Mouse (Mus musculus) gastrocnemius, postnatal 10 days (tissue): ENCODE results near the gene Nppa. TPM values are rescaled to one million over a fixed set of nuclear protein-coding genes. Genes with fewer than 3 reads are reported as not detected.

Source experiments
- DNase-seq: peaks from one replicate; pipeline ENCODE4 v3.0.0; 2021; ENCODE audit warnings: mixed read lengths
- long read RNA-seq, 2 experiments: library from polyadenylated mRNA; stranded (forward); transcript quantifications; one replicate each; pipeline ENCODE4 v2.0.0; 2021
- total RNA-seq, 2 experiments: library from RNA; stranded (reverse); gene quantifications; 2 replicates each; pipeline ENCODE4 v1.2.3; 2021

Nppa gene
- not detected for total RNA-seq
- long read RNA-seq, experiment 1, result 0 reads
- long read RNA-seq, experiment 2, result 0 reads

DNA sequence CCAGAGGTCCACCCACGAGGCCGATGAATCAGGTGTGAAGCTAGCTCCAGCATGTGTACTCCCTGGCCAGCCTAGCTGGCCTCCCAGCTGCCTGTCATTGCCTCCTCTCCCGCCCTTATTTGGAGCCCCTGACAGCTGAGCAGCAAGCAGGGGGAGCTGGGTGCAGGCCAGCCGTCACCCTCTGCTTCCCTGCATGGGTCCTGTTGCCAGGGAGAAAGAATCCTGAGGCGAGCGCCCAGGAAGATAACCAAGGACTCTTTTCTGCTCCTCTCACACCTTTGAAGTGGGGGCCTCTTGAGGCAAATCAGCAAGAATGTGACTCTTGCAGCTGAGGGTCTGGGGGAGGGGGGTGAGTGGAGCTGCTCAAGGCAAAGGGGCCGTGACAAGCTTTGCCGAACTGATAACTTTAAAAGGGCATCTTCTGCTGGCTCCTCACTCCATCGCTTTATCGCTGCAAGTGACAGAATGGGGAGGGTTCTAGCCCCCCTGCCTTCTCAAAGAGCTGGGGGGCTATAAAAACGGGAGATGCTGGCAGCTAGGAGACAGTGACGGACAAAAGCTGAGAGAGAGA is at the start of gene Nppa:
Gene Nppa, plus strand, starts transcription at position 521 of the 571 bp plus-strand sequence.
- DNase-seq, result no peak

GRCm38 (mm10) chr4:147953590-147953989 is 46.9 kb upstream of the Nppa start:
- no peak for DNase-seq

DNA sequence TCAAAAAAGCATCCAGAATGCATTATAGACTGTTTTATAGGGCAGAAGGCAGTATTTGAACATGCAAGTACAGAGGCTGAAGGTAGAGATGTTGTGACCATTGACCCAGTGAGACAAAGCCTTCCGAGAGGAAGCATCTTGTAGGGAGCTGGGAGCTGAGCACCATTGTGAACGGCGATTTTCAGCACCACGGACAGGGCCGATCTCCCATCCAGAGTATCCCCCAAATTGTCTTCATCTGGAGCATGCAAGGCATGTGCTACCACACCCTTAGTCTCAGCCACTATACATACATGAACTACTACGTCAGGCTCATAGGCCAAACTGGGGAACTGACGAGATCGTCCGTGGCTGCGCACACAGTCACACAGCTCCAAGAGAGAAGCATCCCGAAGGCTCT is 43.4 kb upstream of the Nppa start:
- DNase-seq, result no peak

GRCm38 (mm10) chr4:147959881-147960831 is 40.4 kb upstream of the Nppa start:
- peak; percentile 67 for DNase-seq

- no peak for DNase-seq
Observed at GRCm38 (mm10) chr4:147962781-147963180, 37.7 kb upstream of the Nppa start.

DNA sequence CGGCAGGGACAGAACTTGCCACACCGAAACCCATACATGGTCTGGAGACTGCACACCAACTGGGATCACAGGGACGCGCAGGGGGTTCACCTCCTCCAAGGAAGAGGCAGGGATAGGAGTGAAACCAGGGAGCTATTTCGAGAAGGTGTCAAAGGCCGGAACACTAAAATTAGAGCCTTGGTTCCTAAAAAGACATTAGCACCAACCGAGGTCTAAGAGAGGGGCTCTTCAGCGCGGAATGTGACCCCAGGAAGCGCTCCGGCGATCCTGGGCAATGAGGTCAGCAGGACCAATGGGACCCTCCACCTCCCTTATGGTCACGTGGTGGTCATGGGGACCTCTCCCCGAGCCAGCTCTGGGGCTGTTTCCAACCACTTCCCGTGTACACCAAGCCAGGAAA is 36.9 kb upstream of the Nppa start:
- DNase-seq, result no peak

DNA sequence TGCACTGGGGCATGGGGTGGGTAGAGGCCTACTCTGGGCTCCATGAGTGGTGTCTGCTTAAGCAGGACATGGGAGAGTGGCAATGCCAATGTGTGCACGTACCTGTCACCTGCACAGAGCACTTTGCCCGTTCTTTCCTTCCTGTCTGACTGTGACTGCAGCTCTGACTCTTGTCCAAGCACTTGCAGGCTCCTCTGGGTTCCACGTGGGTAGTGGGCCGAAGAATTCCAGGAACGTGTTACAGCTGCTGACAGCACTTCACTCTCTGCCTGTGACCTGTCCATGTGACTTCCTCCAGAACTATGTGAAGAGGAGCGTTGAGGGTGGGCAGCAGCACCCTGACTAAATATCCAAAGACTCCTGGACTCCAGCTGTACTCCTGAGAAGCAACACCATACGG is 34.8 kb upstream of the Nppa start:
- DNase-seq, result no peak

- no peak for DNase-seq
Observed at GRCm38 (mm10) chr4:147968816-147969215, 31.7 kb upstream of the Nppa start.

DNA sequence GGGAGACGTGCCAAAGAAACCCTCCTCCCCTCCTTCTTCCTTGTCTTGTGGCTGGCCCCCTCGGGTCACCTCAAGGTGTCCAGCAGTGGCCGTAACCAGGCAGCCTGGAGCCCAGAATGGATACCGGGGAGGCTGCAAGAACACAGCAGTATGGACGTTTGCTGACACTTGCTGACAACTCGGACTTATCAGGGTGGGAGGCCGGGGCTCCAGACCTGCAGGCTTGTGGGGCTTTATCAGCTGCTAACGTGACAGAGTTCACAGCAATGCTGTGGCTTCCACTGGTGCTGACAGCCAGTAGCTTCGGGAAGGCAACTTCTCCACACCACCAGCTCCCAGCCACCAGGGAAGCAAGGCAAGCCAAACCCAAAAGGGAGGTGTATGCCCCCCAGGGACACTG is 31.2 kb upstream of the Nppa start:
- DNase-seq, result no peak

DNA sequence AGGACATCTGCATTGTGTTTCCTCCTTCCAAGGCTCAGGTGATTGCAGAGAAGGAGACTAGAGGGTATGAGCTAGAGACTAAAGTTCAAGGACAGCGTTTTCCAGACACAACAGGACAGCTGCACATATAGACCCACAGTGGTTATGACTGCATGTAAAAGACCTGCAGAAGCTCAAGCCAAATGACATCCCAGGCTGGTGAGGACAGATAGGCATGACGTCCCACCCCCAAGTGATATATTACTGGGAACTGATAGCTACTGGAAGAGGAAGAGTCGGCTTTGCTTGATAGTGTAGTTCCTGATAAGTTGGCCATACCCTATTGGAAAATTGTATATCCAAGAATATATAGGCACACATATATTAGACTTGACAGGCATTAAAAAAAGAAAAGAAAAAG is 24.3 kb upstream of the Nppa start:
- no peak for DNase-seq

DNA sequence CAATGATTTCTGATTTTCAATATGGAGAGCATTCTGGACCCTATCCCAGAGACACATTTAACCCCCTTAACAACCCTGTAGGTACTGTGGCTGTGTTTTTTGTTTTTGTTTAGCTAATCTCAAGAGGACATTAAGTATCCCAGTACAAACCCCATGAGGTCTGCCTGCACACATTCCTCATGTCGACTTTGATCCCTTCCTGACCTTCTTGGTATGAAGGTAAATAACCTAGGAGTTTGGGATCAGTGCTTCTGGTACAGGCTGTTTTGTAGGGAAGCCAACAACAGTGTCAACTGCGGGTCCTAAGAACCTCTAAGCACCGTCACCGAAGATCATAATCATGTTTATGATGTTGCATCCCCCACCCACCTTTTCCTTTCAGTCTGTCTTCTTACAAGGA is 22.8 kb upstream of the Nppa start:
- DNase-seq, result no peak

DNA sequence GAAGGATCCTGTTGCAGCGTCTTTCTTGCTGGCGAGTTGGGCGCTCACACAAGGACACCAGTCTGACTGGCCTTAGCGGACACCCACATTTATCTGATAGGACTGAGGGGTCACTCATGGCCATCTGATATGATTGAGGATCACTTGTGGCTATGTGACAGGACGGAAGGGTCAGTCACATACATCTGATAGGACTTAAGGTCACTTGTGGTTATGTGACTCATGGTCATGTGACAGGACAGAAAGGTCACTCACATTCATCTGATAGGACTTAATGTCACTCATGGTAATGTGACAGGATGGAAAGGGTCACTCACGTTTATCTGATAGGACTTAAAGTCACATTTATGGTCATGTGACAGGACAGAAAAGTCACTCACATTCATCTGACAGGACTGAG is 22.1 kb upstream of the Nppa start:
- no peak for DNase-seq

GRCm38 (mm10) chr4:147979441-147979860 is 21.1 kb upstream of the Nppa start:
- no peak for DNase-seq

- peak; percentile 41 for DNase-seq
Observed at GRCm38 (mm10) chr4:147985205-147986132, 15.1 kb upstream of the Nppa start, which contains the start of gene Nppb. Gene Nppb, plus strand, starts transcription at chr4:147985788.

DNA sequence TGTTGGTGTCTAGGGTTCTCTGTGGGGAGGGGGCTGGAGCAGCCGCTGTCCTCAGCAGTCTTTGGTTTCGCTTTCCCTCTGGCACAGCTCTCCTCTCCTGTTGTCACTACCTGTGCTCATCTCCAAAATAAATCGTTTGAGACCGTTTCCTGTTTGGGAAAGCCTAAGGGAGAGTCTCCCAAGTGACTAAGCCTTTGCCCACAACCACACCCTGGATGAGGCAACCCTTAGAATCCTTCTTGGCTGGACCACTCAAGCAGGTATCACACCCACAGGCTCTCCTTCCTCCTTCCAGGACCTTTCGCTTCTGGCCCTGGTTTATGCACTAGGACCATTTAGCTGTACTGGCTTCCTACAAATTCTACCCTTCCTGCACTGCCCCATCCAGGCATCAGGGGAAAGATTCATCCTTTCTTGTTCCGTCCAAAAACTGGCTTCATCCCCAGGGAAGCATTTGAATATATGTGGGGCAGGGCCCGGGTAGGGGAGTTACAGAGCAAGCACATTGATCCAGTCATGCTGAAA is 6.9 kb upstream of the Nppa start:
- DNase-seq, result no peak

- no peak for DNase-seq
Observed at GRCm38 (mm10) chr4:147995311-147995710, 5.2 kb upstream of the Nppa start.

GRCm38 (mm10) chr4:148001013-148001789 is 679 bp downstream of the Nppa start:
- no peak for DNase-seq

DNA sequence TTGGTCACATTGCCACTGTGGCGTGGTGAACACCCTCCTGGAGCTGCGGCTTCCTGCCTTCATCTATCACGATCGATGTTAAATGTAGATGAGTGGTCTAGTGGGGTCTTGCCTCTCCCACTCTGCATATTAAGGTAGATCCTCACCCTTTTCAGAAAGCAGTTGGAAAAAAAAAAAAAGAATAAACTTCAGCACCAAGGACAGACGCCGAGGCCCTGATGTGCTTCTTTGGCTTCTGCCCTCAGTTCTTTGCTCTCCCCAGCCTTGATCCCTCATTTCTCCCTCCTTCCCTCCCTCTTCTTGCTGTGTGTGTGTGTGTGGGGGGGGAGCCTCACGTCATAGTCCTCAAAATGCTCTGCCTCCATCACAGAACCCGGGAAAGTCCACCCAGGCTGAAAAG is 1.3 kb downstream of the Nppa start:
- DNase-seq, result no peak

- DNase-seq, result no peak
Observed at GRCm38 (mm10) chr4:148004361-148004760, 3.8 kb downstream of the Nppa start.

DNA sequence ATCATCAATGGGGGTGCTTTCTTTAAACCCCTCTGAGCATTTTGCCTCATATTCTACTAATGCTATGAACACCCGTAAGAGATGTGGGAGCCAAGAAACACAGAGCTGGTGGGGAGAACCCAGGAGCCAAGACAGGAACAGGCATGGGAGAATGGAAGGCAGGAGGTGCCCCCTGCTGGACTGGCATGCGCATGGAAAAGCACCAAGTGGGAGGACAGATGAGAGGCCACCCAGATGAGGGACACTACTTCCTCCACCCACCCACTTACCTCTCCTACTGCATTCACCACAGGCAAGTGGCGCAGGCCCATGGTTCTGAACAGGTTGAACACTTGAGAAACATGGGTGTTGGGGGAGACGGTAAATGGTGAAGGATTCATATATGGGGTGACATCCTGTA is 7.9 kb downstream of the Nppa start:
- DNase-seq, result peak; percentile 43

DNA sequence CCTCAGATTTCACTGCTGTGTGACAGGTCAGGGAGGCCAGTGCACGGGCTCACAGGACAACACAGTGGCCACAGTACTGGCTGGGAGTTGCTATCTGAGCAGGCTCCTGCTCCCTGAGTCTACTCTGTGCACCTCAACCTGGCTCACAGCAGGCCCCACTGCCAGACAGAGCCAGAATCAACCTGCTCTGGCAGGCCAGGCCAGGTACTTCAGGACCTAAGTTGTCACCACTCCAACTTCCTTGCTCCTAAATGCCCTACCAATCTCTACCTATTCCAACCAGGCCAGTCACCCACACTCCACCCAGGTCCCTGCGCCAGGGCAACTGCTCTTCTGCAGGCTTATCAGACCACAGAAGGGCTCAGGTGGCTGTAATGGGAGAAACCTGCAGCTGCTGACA is 9.1 kb downstream of the Nppa start:
- DNase-seq, result no peak
